Mouse (Mus musculus) cerebellum, adult 11 months (tissue): ENCODE measurements at regions not wholly inside any gene's neighbourhood (a gene's known extent, or its start where the extent isn't known, plus 50 kb on each side); places are given as distances from the start of the nearest gene placed in this dataset.

ENCODE experiments used
- DNase-seq: peaks from one replicate; pipeline ENCODE4 v3.0.0; 2022

GRCm38 (mm10) chr9:43469215-43469614, 158.6 kb downstream of the Trim29 start:
- DNase-seq: no peak

DNA sequence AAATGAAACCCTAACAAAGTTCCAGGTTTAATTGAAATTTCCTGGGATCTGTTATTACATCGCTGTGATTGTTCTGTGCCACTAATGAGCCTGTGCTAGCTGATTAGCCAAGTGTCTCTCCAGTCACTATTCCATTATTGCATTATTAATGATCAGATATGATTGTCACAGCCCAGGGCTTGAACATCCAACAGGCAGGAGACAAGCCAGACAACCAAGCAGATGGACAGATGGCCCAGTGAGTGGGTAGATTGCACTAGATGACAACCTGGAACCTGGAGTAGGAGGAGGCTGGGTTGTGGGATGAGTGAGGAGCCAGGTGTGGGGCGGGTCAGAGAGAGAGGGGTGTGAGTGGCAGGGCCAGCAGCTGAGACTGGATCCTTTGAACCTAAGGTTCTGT, 161.6 kb downstream of the Trim29 start:
- no peak for DNase-seq

DNA sequence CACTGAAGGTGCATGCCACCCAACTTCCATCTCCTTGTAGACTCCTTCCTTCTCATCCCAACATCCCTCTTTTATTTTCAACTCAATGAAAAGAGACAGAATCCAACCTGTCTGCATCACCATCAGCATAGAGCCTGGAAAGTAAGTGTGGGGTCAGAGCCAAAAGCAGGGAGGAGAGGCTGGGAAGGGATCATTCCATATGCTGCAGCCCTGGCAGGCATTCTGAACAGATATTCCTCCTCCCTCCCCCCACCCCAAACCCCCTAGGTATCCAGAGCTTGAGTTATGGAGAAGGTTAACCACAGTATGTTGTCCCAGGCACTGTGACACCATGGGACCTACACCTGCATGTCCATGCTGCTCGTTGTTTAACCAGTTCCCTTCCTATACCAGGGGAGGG, 162.5 kb downstream of the Trim29 start:
- DNase-seq: no peak

- no peak for DNase-seq
These were observed 163.1 kb downstream of the Trim29 start for GRCm38 (mm10) chr9:43473601-43474302.

GRCm38 (mm10) chr9:43474303-43474643, 163.6 kb downstream of the Trim29 start:
- no peak for DNase-seq

GRCm38 (mm10) chr9:43480826-43481591, 170.4 kb downstream of the Trim29 start:
- no peak for DNase-seq

GRCm38 (mm10) chr9:43482101-43483090, 171.7 kb downstream of the Trim29 start:
- no peak for DNase-seq

DNA sequence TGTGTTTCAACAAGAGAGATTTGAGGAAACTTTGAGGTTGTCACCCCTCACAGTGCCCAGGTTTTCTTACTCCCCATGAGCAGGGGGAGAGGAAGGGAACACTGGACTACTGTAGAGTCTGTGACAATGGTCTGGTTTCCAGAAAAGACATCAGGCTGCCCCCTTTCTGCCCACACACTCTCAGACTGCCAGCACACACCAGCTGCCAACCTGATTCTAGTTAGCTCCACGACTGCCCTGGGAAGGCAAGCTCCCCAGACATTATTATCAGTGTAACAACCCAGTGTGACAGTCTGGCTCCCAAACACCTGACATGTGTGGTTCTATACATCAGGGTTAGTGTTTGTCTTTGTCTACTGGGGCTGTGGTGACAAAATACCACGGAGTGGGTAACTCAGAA, 172.5 kb downstream of the Trim29 start:
- DNase-seq: no peak

DNA sequence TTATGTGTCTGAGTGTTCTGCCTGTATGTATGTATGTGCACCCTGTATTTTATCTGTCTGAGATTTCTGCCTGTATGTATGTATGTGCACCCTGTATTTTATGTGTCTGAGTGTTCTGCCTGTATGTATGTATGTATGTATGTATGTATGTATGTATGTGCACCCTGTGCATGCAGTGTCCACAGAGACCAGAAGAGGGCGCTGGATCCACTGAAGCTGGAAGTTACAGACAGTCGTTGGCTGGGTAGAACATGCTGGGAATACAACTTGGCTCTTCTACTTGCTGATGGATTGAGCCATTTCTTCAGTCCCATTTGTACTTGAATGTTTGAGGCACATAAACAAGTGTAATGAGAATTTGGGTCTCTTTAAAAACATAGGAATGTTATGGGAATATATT, 173.3 kb downstream of the Trim29 start:
- DNase-seq: no peak

- DNase-seq: no peak
These were observed 176.1 kb downstream of the Trim29 start for GRCm38 (mm10) chr9:43486704-43487103.

DNA sequence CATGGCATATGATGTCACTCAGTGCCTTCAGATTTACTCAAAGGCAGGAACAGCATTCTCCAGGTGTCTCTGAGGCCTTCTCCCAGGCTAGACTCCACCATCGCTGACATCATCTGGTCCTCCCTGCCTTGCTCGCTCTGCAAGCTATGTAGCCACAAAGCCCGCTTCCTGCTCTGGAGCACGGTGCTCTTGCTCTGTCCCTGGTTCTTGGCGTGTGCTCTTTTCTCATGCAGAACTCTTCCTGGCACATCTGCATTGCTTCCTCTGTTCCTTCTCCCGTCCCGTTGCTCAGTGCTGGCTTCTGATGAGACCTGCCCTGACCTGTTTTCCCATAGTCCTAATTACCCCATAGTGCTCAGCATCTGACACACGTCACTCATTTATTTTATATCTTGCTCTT, 178.6 kb downstream of the Trim29 start:
- DNase-seq: no peak

DNA sequence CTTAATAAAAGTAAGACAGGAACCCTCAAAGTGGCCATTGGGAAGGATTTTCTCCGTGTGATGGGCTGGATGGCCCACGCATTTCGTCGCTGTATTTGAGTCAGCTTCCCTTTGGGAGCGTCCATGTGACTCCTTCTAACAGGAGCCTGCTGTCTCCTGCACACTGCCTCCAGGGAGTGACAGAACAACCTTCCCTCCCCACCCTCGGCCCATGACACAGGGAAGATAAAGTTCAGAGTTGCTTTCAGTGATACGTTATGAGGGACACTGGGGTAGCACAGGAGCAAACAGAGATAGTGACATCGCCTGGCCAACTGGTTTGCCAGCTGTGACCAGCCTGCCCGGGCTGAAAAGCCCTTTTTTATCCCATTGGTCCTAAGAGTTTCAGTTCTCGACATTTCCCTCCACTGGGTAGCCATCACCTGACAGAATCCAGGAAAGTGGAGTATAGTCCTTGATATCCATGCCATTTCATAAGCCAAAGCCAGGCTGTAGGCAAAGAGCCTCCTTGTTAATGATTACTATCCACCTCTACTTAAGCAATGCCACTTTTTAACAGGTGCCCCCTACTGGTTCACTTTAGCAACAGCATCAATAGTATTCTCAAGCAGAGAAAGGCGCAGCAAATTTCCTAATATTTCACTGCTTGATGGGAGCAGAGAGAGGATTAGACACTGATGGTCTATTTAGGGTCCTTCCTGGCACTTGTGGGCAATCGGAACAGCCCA, 180.5 kb downstream of the Trim29 start:
- no peak for DNase-seq

DNA sequence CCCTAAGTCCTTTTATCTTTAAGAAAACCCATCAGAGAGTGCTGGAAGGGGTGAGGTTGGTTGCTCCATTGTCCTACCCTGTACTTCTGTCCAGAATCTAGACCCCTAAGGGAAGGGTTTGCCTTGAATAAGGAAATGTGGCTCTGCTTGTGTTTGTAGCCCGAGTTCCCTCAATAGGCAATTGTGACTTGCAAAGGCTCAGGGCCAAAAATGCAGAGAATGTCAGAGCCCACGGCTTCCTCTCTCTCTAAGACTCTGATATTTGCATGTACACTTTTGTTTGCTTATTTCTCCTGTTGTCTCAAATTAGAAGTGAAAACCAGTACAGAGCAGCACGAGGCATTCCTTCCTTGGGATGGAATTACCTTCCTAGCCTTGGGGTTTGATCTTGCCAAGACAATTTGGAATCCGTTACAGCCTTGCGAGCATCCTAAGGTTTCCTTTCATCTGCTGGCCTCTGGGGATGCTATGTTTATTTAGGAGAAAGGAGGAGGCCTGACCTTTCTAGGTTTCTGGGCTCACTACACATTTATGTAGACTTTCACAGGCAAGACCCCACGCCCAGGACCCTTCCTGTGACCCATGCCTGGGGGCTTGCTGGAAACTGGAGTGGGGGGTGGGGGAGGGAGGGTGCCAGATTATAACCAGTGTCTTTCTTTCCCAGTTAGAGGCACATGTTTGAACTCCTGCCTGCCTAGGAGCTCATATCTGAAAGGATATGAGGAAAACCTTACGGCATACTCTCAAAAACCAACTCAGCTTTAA, 181.8 kb downstream of the Trim29 start:
- DNase-seq: no peak

GRCm38 (mm10) chr9:43498596-43498995, 187.9 kb downstream of the Trim29 start:
- DNase-seq: no peak

- DNase-seq: no peak
These were observed 193.8 kb downstream of the Trim29 start for GRCm38 (mm10) chr9:43504270-43504932.

GRCm38 (mm10) chr9:43505856-43506255, 195.2 kb downstream of the Trim29 start:
- DNase-seq: no peak

DNA sequence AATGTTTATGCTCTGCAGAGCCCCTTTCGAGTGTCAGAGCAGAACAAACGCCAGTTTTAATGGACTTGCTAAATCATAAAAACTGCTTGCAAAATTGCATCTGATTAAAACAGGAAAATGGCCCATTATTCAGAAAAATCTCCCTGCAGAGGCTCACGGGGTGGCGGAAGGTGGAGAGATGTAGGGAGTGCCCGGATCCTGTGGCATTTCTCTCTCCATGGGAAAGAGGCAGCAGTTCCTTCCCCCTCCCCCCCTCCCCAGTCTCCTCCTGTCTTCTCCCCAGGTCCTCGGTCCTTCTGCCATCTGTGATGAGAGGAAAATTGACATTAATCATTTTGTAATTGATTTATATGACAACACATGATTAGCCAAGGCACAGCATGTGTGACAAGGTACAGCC, 195.6 kb downstream of the Trim29 start:
- no peak for DNase-seq

DNA sequence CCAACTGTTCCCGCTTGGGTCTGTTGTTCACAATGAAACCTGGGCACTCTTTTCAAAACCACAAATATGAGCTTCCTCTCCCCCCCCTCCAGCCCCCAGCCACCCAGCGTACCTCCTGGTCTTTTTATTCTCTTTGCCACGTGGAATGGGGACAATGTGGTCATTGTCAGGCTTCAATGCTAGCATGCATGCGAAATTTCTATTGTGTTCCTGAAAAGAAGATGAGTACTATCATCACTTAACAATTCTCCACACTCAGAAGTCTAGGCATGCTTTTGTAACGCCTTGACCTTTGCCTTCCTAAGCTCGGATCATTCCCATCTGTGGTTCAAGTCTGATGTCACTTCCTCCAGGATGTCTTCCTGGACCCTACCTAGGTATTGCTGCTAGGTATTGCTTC, 202.2 kb downstream of the Trim29 start:
- DNase-seq: no peak

DNA sequence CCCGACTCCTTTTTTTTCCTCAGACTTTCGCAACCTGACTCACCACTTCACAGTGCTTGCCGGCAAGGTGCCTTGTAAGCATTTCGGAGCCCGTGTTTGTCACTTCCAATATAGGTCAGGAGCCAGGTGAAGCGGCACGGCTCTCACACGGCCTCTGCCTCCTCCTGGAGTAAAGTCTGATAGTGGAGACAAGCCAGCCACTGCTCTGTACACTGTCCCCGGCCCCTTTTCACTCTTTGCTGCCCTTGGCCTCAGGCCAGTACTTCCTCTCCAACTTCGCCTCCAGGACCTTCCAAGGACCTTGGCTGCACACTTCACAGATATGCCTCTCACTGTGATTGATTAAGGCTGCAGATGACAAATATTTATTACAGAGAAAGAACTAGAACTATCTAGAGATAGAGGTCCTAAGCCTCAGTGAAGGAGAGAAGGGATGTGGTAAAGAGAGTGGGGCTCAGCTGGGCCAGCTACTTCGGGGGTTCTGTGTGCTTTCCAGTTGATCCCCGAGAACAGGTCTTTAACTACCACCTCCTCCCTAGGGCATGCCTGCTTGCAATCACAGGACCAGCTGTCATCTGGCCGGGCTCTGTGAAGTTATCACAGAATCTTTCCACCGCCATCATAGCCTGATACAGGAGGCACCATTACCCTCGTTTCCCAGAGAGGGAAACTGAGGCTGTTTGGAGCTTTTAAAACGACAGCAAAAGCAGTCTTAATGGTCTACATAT, 204.2 kb downstream of the Trim29 start:
- no peak for DNase-seq

GRCm38 (mm10) chr9:43520931-43521330, 210.3 kb downstream of the Trim29 start:
- no peak for DNase-seq
